Mouse (Mus musculus) heart, postnatal 14 days (tissue): ENCODE results near the gene Elp4. TPM values are rescaled to one million over a fixed set of nuclear protein-coding genes. Genes with fewer than 3 reads are reported as not detected.

Source experiments
- DNase-seq, 2 experiments: peaks; one replicate each; pipeline ENCODE4 v3.0.0; 2021 to 2022
- intact Hi-C: fragments of 180-260 bp; cut with DNase I; formaldehyde crosslinking; loops from one replicate; pipeline ENCODE4 v1.15.1; 2025
- total RNA-seq, 2 experiments: library from RNA; stranded (reverse); gene quantifications; 2 replicates each; pipeline ENCODE4 v1.2.3; 2021

Gene Elp4
- total RNA-seq, 2 experiments from 2014 or later = 12.3 to 12.4 TPM

DNA sequence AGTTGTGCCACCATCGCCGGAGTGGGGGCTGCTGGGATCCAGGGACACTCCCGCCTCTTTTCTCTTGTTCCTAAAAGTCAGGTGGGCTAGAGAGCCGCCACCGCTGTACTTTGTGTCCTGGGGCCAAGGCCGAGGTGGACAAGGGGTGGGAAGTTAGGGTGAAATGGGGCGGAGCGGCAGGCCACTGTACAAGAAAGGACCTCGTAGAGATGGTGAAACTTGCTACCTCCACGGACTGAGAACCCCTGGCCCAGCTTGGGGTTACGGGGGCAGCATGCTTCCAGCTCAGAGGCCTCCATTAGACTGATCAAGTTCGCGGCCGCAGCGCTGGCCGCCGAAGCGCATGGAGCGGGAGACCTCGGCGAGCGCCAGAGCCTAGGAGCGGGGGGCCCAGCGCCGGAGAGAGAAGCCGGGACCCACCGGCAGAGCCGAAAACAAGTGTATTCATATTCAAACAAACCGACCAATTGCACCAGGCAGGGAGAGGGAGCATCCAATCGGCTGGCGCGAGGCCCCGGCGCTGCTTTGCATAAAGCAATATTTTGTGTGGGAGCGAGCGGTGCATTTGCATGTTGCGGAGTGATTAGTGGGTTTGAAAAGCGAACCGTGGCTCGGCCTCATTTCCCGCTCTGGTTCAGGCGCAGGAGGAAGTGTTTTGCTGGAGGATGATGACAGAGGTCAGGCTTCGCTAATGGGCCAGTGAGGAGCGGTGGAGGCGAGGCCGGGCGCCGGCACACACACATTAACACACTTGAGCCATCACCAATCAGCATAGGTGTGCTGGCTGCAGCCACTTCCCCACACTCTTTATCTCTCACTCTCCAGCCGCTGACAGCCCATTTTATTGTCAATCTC, 229.3 kb downstream of the Elp4 start:
- DNase-seq = peak; percentile 44 to 45
- intact Hi-C loops = loop anchor here (5.0 kb wide), 2 partner anchors 232 to 548 kb away; partner anchors contain the start of gene Wt1

DNA sequence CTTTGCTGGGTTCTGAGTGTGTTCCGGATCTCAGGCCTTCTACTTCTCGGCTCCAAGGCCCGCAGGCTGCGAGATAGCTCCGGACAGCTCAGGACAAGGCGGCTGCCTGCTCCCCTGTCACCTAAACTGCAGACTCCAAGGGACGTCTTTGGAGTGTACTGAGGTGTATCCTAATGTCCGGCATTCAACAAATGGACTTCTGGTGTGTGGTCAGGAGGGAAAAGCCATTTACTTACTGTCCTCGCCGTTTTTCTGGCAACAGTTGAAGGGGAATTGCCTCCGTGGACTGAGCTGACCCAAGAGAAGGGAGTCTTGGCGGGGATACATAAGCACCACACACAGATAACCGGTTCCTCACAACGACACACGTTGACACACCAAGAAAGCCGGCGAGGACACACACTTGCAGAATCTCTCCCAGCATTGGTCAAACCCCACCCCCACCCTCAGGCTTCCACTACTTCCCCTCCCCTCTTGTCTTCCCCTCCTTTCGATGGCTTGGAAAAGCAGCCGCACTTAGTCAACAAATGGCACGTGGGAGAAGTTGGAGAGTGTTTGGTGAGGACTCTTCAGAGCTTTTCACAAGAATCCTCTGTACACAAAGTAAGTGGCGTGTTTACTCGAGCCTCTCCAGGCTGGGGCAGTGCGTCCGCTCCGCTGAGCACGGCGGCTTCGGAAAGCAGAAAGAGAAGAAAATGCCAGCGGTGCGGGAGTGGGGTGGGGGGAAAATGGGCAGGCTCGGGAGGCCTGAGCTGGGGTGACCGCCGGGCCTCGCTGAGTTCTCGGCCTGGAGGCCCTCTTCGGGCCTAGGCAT, 230.1 kb downstream of the Elp4 start:
- no peak for DNase-seq
- intact Hi-C loops = loop anchor here (5.0 kb wide), 1 partner anchor 233 kb away; no protein-coding TSS in a partner anchor

DNA sequence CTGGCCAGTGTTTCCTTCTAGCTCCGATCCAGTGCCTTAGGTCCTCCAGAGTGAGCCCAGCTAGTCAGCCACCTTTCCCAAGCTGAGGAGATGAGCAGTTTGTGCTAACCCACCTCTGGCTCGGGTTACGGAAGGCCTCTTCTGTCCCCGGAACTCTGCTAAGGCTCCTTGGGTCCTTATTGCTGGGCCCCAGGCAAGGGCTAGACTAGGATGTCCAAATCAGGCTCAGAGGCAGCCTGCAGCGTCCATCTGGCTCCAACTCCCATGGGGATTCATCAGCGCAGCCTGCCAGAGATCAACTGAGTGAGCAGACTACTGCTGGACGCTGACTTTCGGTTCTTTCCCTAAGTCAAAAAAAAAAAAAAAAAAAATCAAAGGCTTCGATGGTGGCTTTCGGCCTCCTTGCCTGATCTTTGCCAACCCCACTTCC, 230.7 kb downstream of the Elp4 start:
- intact Hi-C loops = loop anchor here (5.0 kb wide), 1 partner anchor 234 kb away; no protein-coding TSS in a partner anchor
- peak; percentile 46 to 59 for DNase-seq

DNA sequence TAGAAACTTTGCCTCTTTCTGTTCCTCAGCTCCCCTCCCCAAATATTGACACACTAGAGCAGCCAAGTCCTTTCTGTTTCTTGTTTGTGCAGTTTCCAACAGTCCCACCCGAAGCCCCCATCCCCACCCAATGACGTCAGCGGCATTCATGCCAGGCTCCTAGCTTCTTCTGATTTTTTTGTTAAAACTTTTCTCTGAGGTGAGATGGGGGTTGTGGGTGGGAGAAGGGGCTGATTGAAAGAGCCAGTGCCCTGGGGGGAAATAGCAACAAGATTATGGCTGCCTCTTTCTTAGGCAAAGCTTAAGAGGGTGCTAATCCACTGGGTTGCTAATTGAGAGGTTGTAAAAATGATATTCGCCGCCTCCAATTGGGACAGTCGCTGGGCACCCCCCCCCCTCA, 231.3 kb downstream of the Elp4 start:
- DNase-seq = no peak
- intact Hi-C loops = loop anchor here (5.0 kb wide), 1 partner anchor 234 kb away; no protein-coding TSS in a partner anchor

DNA sequence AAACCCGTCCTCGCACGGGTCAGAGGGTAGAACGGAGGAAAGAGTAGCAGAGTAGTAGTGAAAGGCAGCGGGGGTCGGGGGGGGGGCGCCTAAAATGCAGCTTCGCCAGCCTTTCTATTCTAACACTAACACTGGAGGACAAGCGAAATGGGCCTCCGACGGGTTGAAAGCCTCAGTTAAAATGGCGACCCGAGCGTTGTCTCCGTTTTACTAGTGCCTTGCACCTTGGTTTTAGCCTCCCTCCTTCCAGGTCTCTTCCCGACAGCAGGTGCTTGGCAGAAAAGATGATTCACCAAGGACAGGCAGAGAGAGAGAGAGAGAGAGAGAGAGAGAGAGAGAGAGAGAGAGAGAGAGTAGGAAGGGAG, 231.8 kb downstream of the Elp4 start:
- DNase-seq = no peak
- intact Hi-C loops = loop anchor here (5.0 kb wide), 1 partner anchor 235 kb away; no protein-coding TSS in a partner anchor

DNA sequence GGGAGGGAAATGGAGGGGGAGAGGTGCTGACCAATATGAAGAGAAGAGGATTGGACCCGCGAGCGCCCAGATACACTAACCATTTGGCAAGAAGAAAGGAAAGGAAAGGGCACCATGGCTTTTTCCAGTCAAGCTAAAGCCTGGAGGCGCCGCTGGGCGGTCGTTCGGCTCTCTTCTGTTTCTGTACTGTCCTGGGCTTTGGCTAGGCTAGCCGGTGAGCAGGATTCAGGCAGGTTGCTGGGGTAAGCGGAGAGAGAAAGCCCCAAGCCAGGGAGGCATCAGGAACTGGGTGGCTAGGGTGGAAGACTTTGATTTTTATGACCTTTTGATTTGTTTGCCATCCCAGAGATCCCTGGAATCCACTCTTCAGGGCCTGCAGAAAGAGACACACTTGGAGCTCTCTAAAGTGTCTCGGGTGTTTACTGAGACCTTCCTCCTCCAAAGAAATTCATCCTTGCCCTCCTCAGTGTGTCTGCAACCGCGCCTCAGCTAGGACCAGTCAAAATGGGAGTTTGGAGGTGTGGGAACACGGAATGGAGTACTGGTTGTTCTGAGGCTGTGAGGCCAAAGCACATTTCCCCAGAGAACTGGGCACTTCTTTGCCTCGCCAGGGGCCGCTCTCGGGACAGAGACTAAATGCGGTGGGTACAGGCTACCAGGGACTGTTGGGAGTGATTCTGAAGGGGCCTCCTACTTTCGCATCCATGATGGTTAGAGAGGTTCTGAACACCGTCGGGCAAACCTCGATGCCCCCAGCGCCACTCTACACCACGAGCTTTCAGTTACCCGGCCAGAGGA, 232.4 kb downstream of the Elp4 start:
- intact Hi-C loops = loop anchor here (5.0 kb wide), 1 partner anchor 235 kb away; no protein-coding TSS in a partner anchor
- no peak for DNase-seq

DNA sequence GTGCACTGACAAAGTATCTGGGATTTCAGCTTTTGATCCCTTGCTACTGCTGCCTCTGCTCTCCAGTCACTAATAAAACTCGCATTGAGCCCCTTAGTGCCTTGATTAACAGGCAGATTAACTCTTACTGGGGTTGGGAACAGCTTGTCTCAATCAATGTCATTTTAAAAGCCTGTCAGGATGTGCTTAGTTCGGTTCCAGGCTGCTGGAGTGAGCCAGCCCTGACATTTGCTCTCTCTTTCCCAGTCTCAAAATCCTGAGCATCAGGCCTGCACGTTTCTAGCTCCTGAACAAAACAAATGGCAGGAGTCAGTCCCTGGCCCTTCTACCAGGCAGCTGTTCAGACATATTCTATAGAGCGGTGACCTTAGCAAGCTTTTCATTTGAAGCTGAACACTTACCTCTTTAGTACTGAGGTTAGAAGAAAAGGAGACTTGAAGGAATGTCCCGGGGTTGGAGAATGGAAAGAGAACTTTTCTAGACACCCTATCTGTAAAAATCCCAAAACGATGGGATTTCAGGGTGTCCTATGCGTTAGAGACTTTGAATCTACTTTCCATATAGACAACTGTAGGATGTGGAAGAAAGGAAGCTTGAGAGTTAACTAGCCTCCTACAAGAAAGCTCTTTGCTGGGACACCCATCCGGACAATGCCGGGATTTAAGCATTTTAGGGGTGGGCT, 233.1 kb downstream of the Elp4 start:
- DNase-seq = no peak

DNA sequence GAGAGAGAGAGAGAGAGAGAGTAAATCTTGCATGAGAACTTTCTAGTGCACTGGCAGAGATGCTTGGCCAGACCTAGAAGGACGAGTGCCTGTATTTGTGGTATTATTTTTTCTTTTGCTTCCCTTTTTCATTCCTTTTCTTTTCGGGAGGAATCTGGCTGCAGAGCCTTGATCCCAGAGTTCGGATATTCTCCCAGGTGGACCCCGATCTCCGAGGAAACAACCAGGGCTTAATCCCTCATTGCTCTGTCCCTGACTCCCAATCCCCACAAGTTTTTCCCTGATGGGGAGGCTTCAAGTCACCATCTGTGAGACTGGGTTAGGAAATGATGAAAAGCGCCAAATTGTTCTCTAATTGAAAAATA, 233.7 kb downstream of the Elp4 start:
- intact Hi-C loops = loop anchor here (5.0 kb wide), 1 partner anchor 237 kb away; no protein-coding TSS in a partner anchor
- DNase-seq = no peak

More for the DNA sequence above, 233.1 kb downstream of the Elp4 start:
- intact Hi-C loops = loop anchor here (5.0 kb wide), 1 partner anchor 236 kb away; no protein-coding TSS in a partner anchor

DNA sequence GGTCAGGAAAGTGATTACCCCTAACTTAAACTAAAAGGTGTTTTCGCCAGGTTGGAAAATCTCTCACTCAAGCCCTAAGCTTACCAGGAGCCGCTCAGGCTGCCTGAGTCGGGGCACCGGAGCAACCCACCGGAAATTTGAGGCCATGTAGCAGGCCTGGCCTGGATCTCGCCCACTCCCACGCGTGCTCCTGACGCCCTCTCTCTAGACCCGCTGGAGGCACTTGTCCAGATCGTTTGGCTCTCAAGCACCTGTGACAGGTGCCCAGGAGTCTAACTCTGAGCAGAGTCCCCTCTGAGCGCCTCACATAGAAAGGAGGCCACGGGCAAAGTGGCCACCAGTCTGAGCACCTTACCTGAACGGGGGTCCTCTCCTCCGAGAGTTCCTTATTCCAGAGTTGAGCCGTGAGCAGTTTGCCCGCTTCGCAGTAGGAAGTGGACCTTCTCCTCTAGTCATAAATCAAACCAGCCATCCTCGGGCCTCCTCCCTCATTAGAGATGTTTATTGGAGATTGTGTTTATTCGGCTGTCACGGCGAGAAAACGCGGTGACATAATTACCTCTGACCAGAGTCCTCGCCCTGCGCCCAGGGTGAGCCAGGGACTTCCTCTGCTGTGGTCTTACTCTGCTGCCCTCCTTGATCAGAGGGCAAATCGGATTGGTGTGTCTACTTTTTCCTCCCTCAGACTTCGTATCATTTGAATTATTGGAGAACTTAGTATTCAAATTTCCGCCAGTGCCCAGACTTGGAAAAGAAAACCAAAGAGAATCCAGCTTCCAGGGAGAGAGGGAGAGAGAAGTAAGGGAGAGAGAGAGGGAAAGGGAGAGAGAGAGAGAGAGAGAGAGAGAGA, 234.3 kb downstream of the Elp4 start:
- DNase-seq = no peak
- intact Hi-C loops = loop anchor here (2.0 to 5.0 kb wide), 2 partner anchors 17 to 237 kb away; no protein-coding TSS in a partner anchor

DNA sequence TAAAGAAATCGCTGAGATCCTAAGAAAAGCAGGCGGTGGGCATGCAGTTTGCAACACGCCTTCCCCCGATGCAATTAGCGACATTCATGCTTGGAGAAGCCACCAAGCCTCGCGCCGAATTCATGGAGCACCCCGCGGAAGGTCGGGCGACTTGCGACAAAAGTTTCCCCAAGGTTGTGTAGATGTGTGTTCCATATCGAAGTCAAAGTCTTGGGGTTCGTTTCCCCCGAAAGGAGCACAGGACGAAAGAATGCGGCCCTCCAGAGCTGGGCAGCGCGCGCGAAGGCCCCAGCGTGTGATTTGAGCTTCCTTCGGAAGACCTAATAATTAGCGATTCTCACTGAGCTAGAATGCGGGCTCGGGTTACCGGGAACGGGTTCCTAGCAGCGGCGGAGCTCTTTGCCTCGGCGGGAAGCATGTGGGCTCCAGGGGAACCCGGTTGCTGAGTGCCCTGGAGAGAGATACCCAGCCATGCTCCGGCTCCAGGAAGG, 234.9 kb downstream of the Elp4 start:
- intact Hi-C loops = loop anchor here (2.0 kb wide), 1 partner anchor 17 kb away; no protein-coding TSS in a partner anchor
- no peak for DNase-seq

DNA sequence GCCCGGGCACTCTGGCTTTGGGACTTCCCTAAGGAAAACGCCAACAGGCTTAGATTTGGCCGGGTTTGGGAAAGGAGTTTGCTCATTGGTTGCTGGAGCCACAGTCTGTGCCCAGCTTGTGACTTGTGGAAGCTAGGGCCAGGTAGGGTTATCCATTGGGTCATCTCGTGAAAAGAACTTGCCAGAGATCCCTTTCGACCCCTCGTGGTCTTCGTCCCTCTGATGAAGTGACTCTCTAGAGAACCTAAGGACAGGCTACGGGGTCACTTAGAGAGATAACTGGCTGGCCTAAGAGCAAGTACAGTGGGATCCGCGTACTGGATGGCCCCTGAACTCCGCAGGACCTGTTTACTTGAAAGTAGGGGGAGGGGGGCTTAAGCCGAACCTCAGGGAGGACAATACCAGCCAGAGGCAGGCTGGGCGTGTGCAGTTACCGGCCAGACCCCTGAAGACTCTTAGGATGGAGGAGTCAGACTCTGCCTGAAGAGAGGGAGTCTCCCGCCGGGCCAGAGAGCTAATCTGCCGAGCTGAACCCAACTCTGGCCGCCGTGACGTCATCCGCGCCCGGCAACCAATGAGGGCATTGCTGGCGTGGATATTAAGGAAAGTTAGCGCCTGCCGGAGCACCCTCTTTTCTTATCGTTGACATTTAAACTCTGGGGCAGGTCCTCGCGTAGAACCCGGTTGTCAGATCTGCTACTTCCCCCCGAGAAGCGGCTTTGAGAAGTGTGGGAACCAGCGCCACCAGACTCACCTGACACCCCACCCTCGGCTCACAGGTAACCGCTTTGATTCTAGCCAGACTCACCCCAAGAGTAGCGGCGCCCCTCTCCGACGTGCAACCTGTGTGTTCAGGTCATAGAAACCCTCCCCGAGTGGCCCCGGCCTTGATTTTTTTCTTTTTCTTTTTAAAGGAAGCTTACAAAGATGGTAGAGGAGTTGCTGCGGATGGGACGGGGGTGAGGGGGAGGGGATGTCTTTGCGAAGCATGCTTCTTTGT, 235.8 kb downstream of the Elp4 start, which contains the start of gene Pax6:
TSS of gene Pax6 (plus strand) at position 630 of the 1,000 bp plus-strand sequence.
- DNase-seq = no peak
- intact Hi-C loops = loop anchor here (2.0 kb wide), 1 partner anchor 18 kb away; no protein-coding TSS in a partner anchor

DNA sequence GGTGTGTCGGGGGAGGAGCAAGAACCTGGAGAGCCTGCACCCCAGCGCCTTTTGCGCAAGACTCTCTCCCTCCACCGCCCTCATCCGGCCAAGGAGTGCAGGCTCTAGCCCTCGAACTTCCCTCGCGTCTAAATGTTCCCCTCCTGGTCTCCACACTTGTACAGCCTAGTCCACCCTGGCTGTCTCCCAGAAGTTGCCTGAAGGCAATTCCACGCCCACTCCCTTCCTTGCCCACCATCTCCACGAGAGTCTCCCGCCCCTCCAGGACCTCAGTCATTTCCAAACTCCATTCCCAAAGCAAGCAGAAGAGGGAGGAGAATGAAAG, 236.8 kb downstream of the Elp4 start:
- intact Hi-C loops = no loop called here
- DNase-seq = no peak

DNA sequence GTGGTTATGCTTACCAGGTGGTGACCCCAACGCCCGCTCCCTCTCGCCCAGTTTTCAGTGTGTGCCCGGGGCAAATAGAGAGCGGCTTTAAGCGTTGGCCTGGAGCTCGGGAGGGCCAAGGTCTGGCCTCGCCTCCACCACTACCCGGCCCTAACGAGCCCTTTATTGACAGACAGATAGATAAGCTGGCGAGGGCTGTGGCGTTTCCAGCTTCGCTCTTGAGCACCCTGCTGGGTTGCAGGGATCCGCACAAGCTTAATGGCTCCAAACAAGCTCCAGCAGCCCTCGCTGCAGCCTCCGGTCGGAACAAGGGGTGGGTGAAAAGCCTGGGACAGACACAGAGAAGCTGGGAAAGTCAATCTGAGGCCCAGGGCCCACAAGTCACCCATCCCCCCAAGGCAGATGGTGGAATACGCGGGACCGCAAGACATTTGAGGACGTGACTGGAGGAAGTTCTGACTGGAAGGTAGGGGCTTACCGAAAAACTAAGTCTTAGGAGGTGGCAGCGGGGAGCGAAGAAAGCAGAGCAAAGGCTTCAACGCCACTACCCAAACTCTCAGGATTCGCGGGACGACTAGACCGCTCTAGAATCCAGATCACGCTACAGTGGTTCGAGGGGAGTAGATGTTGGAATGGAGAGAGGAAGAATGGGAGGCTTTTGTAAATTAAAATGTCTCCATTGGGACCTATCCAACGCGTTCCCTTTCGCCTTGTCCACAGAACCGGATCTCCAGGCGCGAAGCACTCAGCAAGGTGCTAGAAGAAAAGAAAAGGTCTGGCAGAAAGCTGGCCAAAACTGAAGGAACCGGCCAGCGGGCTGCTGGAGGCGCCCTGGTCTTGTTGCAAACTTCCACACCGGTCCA, 237.4 kb downstream of the Elp4 start:
- intact Hi-C loops = no loop called here
- DNase-seq = no peak

DNA sequence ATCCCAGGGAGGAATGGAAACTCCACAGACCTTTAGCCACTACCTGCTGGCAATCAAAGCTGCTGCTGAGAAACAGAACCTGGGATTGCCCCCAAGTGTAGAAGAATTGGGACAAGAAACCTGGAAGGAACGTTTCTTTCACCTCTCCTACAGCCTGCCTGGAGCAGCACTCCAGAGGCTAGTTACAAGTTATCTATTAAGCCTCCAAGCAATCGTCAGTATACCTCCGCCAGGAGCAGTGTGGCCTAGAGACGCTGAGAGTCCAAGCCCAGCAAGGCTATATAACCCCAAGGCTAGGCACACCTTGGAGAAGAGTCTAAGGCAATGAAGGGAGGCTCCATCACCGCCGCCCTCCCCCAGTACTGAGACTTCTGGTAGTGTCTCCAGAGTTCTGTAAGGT, 238.0 kb downstream of the Elp4 start:
- intact Hi-C loops = no loop called here
- no peak for DNase-seq

DNA sequence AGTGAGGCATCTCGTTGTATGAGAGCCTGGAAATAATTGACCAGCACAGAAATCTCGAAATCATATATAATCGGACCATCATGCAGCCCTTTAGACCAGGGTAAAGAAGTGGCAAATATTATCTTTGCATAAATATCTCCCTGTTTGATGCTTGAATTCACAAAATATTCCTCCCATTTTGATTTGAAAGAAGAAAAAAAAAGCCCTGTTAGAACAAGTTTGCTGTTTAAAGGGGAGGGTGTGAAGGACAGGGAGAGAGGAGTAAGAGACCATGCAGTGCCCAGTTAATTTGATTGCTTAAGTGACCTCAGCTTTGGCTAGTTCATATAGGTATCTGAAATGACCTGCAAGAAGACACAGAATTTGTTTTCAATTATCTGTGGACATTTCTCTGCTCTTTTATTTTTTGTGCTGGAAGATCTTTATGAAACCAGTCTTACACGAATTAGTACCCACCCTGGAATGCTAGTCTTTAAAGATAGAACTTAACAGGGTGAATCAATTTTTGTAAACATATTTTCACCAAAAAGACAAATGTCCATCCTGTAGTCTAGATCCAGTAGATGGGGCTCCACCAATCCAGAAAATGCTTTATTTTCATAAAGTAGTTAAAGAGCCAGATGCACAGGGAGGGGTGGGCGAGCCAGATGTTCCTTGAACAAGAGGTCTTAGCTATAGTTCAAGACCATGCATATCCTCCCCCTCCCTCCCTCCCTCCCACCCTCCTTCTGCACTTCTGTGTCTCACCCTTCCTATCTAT, 238.7 kb downstream of the Elp4 start:
- no peak for DNase-seq
- intact Hi-C loops = no loop called here

DNA sequence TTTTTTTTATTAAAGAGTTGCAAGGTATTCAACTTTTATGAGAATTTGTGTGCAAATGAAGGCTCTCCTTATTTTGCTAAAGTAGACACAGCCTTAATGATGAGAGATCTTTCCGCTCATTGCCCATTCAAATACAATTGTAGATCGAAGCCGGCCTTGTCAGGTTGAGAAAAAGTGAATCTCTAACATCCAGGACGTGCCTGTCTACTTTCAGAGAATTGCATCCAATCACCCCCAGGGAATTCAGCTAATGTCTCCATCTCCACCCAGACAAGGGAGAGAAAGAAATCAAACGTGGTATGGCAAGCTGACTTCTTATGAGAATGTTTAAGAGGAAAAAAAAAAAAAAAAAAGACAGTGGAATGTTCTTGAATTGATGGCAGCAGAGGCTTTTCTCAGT, 239.4 kb downstream of the Elp4 start:
- intact Hi-C loops = no loop called here

More for the DNA sequence above, 239.4 kb downstream of the Elp4 start:
- DNase-seq = no peak
